Mouse (Mus musculus): Measurements from ENCODE around the gene Gm20388.

DNA sequence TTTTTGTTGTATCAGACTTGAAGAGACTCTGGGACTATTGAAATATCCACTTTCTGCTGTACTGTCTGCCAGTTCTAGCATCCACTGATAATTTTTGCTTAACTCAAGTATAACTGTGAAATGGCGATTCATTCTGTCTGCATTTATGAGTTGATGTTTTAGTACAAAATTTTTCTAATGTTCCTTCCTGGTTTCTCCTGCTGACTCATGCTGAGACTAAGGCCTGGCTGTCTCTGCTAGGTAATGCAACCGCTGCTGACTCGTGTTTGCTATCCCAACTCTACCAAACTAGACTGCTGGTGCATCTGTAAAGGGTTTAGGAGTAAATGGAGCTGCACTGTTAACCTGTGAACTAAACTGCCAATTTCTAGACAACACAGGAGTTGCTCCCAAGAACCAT is 3556.8 kb downstream of the Gm20388 start:
- TF ChIP-seq CTCF (IDR thresholded peaks at IDR 0.05; ENCODE audit: low read depth), result no peak
- no peak for TF ChIP-seq EP300 (optimal IDR thresholded peaks at IDR 0.05)
